Mouse (Mus musculus): Measurements from ENCODE around the gene Cops9.

GRCm38 (mm10) chr1:92648197-92648596 is 6.4 kb upstream of the Cops9 start:
- TF ChIP-seq POLR2A (IDR thresholded peaks at IDR 0.05; ENCODE audit: low read depth, low read length), result no peak
- no peak for TF ChIP-seq CTCF (IDR thresholded peaks at IDR 0.05; ENCODE audit: extremely low read depth, insufficient read depth, insufficient read length, insufficient replicate concordance)
